Mouse (Mus musculus) liver, postnatal 0 days (tissue): Measurements from ENCODE around the gene Henmt1.

Experiments
- CTCF ChIP-seq: sonication (generic); IDR thresholded peaks from 2 replicates; pipeline ENCODE4 v1.5.1; 2016; ENCODE audit warnings: antibody characterized with exemption, low read depth
- EP300 ChIP-seq: IDR thresholded peaks from 2 replicates; pipeline ENCODE4 v1.6.1; 2016; ENCODE audit warnings: antibody characterized with exemption, low read depth, mild to moderate bottlenecking

DNA sequence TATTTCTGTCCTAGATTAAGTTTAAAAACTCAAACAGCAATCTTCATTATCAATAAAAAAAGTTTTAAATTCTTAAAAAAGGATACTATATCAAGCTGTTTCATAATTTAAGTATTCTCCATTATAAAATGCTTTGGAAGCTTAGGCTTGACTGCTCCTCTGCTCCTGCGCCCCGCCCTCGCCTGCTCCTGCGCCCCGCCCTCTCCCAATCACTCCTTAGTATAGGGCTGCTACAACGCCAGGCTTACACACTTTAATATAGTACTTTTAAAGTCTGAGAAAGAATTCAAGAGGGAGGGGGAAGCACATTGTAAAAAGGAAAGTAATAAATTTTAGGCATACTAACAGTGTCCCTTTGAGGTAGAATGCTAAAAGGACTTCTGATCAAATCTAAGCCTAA, 36.7 kb upstream of the Henmt1 start:
- TF ChIP-seq CTCF: no peak
- no peak for TF ChIP-seq EP300
